Mouse (Mus musculus): ENCODE measurements at regions not wholly inside any gene's neighbourhood (a gene's known extent, or its start where the extent isn't known, plus 50 kb on each side); places are given as distances from the start of the nearest gene placed in this dataset.

- ATAC-seq = no peak
- Histone ChIP-seq H3K9me3 (ENCODE audit: control insufficient read depth, low read length) (no peaks in the 10 kb centered on the region), H3K27me3 (replicated peaks; ENCODE audit: control insufficient read depth, insufficient read depth, low read length) (no peaks in the 10 kb centered on the region), H3K27ac (ENCODE audit: low read length) (no peak overlapping the region), H3K4me1 (replicated peaks; ENCODE audit: control insufficient read depth, insufficient read depth, low read length) (peaks cover 19% of the 10 kb centered on the region), H3K36me3 (ENCODE audit: control insufficient read depth, insufficient read depth) (no peaks in the 10 kb centered on the region), H3K4me2 (ENCODE audit: low read length) (no peak overlapping the region), H3K4me3 (replicated peaks; ENCODE audit: low read length) (no peak overlapping the region), H3K9ac (replicated peaks; ENCODE audit: low read depth, low read length) (no peak overlapping the region)
- 36% methylated on average over 11 of the region's 11 CpGs for WGBS
These were observed 281.8 kb upstream of the Eef2kmt start for GRCm38 (mm10) chr16:5537286-5538204.

GRCm38 (mm10) chr16:5536515-5536972 is 280.8 kb upstream of the Eef2kmt start:
- Histone ChIP-seq H3K4me3 (replicated peaks; ENCODE audit: low read length) (no peak overlapping the region), H3K9ac (replicated peaks; ENCODE audit: low read depth, low read length) (no peak overlapping the region), H3K9me3 (ENCODE audit: control insufficient read depth, low read length) (no peaks in the 10 kb centered on the region), H3K27me3 (replicated peaks; ENCODE audit: control insufficient read depth, insufficient read depth, low read length) (no peaks in the 10 kb centered on the region), H3K27ac (ENCODE audit: low read length) (no peak overlapping the region), H3K36me3 (ENCODE audit: control insufficient read depth, insufficient read depth) (no peaks in the 10 kb centered on the region), H3K4me2 (ENCODE audit: low read length) (no peak overlapping the region), H3K4me1 (replicated peaks; ENCODE audit: control insufficient read depth, insufficient read depth, low read length) (peaks cover 19% of the 10 kb centered on the region)
- 23% methylated on average over 14 of the region's 14 CpGs for WGBS
- ATAC-seq = no peak

GRCm38 (mm10) chr16:5535414-5535813 is 279.6 kb upstream of the Eef2kmt start:
- Histone ChIP-seq H3K4me3 (replicated peaks; ENCODE audit: low read length) (no peak overlapping the region), H3K27me3 (replicated peaks; ENCODE audit: control insufficient read depth, insufficient read depth, low read length) (no peaks in the 10 kb centered on the region), H3K27ac (ENCODE audit: low read length) (no peak overlapping the region), H3K36me3 (ENCODE audit: control insufficient read depth, insufficient read depth) (no peaks in the 10 kb centered on the region), H3K4me1 (replicated peaks; ENCODE audit: control insufficient read depth, insufficient read depth, low read length) (peaks cover 19% of the 10 kb centered on the region), H3K4me2 (ENCODE audit: low read length) (no peak overlapping the region), H3K9ac (replicated peaks; ENCODE audit: low read depth, low read length) (no peak overlapping the region), H3K9me3 (ENCODE audit: control insufficient read depth, low read length) (no peaks in the 10 kb centered on the region)
- ATAC-seq = no peak
- WGBS = 53% methylated on average over 8 of the region's 8 CpGs

GRCm38 (mm10) chr16:5534862-5535261 is 279.1 kb upstream of the Eef2kmt start:
- no peaks in the 10 kb centered on the region for H3K9me3 ChIP-seq (ENCODE audit: control insufficient read depth, low read length)
- H3K4me3 ChIP-seq (replicated peaks; ENCODE audit: low read length) = no peak overlapping the region
- 42% methylated on average over 5 of the region's 5 CpGs for WGBS
- ATAC-seq = no peak
- no peak overlapping the region for H3K9ac ChIP-seq (replicated peaks; ENCODE audit: low read depth, low read length)
- no peaks in the 10 kb centered on the region for H3K36me3 ChIP-seq (ENCODE audit: control insufficient read depth, insufficient read depth)
- no peak overlapping the region for H3K27ac ChIP-seq (ENCODE audit: low read length)
- H3K4me1 ChIP-seq (replicated peaks; ENCODE audit: control insufficient read depth, insufficient read depth, low read length) = peaks cover 19% of the 10 kb centered on the region
- H3K27me3 ChIP-seq (replicated peaks; ENCODE audit: control insufficient read depth, insufficient read depth, low read length) = no peaks in the 10 kb centered on the region
- H3K4me2 ChIP-seq (ENCODE audit: low read length) = no peak overlapping the region

GRCm38 (mm10) chr16:5534385-5534784 is 278.6 kb upstream of the Eef2kmt start:
- H3K4me3 ChIP-seq (replicated peaks; ENCODE audit: low read length) = no peak overlapping the region
- no peaks in the 10 kb centered on the region for H3K36me3 ChIP-seq (ENCODE audit: control insufficient read depth, insufficient read depth)
- no peaks in the 10 kb centered on the region for H3K9me3 ChIP-seq (ENCODE audit: control insufficient read depth, low read length)
- H3K4me1 ChIP-seq (replicated peaks; ENCODE audit: control insufficient read depth, insufficient read depth, low read length) = peaks cover 19% of the 10 kb centered on the region
- no peak overlapping the region for H3K9ac ChIP-seq (replicated peaks; ENCODE audit: low read depth, low read length)
- WGBS = 78% methylated on average over 3 of the region's 3 CpGs
- H3K4me2 ChIP-seq (ENCODE audit: low read length) = no peak overlapping the region
- no peak for ATAC-seq
- no peak overlapping the region for H3K27ac ChIP-seq (ENCODE audit: low read length)
- no peaks in the 10 kb centered on the region for H3K27me3 ChIP-seq (replicated peaks; ENCODE audit: control insufficient read depth, insufficient read depth, low read length)

- Histone ChIP-seq H3K36me3 (ENCODE audit: control insufficient read depth, insufficient read depth) (no peaks in the 10 kb centered on the region), H3K4me1 (replicated peaks; ENCODE audit: control insufficient read depth, insufficient read depth, low read length) (peaks cover 12% of the 10 kb centered on the region), H3K27me3 (replicated peaks; ENCODE audit: control insufficient read depth, insufficient read depth, low read length) (no peaks in the 10 kb centered on the region), H3K9me3 (ENCODE audit: control insufficient read depth, low read length) (no peaks in the 10 kb centered on the region), H3K4me2 (ENCODE audit: low read length) (no peak overlapping the region), H3K4me3 (replicated peaks; ENCODE audit: low read length) (no peak overlapping the region), H3K27ac (ENCODE audit: low read length) (no peak overlapping the region), H3K9ac (replicated peaks; ENCODE audit: low read depth, low read length) (no peak overlapping the region)
- no peak for ATAC-seq
- WGBS = 81% methylated on average over 3 of the region's 3 CpGs
These were observed 276.5 kb upstream of the Eef2kmt start for GRCm38 (mm10) chr16:5532281-5532680.

- H3K4me2 ChIP-seq (ENCODE audit: low read length) = no peak overlapping the region
- H3K27ac ChIP-seq (ENCODE audit: low read length) = no peak overlapping the region
- no peak overlapping the region for H3K4me3 ChIP-seq (replicated peaks; ENCODE audit: low read length)
- no peaks in the 10 kb centered on the region for H3K36me3 ChIP-seq (ENCODE audit: control insufficient read depth, insufficient read depth)
- H3K27me3 ChIP-seq (replicated peaks; ENCODE audit: control insufficient read depth, insufficient read depth, low read length) = no peaks in the 10 kb centered on the region
- H3K9ac ChIP-seq (replicated peaks; ENCODE audit: low read depth, low read length) = no peak overlapping the region
- H3K4me1 ChIP-seq (replicated peaks; ENCODE audit: control insufficient read depth, insufficient read depth, low read length) = peaks cover 5% of the 10 kb centered on the region; the same call in 1 of the 2 replicates
- no peak for ATAC-seq
- H3K9me3 ChIP-seq (ENCODE audit: control insufficient read depth, low read length) = no peaks in the 10 kb centered on the region
- 92% methylated on average over 2 of the region's 2 CpGs for WGBS
These were observed 274.0 kb upstream of the Eef2kmt start for GRCm38 (mm10) chr16:5529823-5530222.

- no peak overlapping the region for H3K4me3 ChIP-seq (replicated peaks; ENCODE audit: low read length)
- WGBS = 71% methylated on average over 4 of the region's 4 CpGs
- no peak overlapping the region for H3K9ac ChIP-seq (replicated peaks; ENCODE audit: low read depth, low read length)
These were observed 272.2 kb upstream of the Eef2kmt start for GRCm38 (mm10) chr16:5527936-5528335.

GRCm38 (mm10) chr16:5524375-5524774 is 268.6 kb upstream of the Eef2kmt start:
- H3K4me2 ChIP-seq (ENCODE audit: low read length) = no peak overlapping the region
- no peaks in the 10 kb centered on the region for H3K36me3 ChIP-seq (ENCODE audit: control insufficient read depth, insufficient read depth)
- H3K27me3 ChIP-seq (replicated peaks; ENCODE audit: control insufficient read depth, insufficient read depth, low read length) = no peaks in the 10 kb centered on the region
- H3K9ac ChIP-seq (replicated peaks; ENCODE audit: low read depth, low read length) = no peak overlapping the region
- no peaks in the 10 kb centered on the region for H3K9me3 ChIP-seq (ENCODE audit: control insufficient read depth, low read length)
- no peak overlapping the region for H3K4me3 ChIP-seq (replicated peaks; ENCODE audit: low read length)
- ATAC-seq = no peak
- H3K4me1 ChIP-seq (replicated peaks; ENCODE audit: control insufficient read depth, insufficient read depth, low read length) = no peaks in the 10 kb centered on the region
- WGBS = 80% methylated on average over 5 of the region's 5 CpGs
- no peak overlapping the region for H3K27ac ChIP-seq (ENCODE audit: low read length)

More at GRCm38 (mm10) chr16:5527936-5528335, 272.2 kb upstream of the Eef2kmt start:
- no peak overlapping the region for H3K27ac ChIP-seq (ENCODE audit: low read length)
- H3K27me3 ChIP-seq (replicated peaks; ENCODE audit: control insufficient read depth, insufficient read depth, low read length) = no peaks in the 10 kb centered on the region
- H3K36me3 ChIP-seq (ENCODE audit: control insufficient read depth, insufficient read depth) = no peaks in the 10 kb centered on the region
- H3K4me1 ChIP-seq (replicated peaks; ENCODE audit: control insufficient read depth, insufficient read depth, low read length) = no peaks in the 10 kb centered on the region
- no peaks in the 10 kb centered on the region for H3K9me3 ChIP-seq (ENCODE audit: control insufficient read depth, low read length)
- ATAC-seq = no peak
- no peak overlapping the region for H3K4me2 ChIP-seq (ENCODE audit: low read length)
